Mouse (Mus musculus) hindbrain, embryonic 11.5 days (tissue): Measurements from ENCODE around the gene Rhbdd3. TPM values are rescaled to one million over a fixed set of nuclear protein-coding genes. Genes with fewer than 3 reads are reported as not detected.
A peak's percentile ranks its signal among the peaks of the same experiment; 100 is the strongest.

ENCODE experiments used
- ATAC-seq: fragments of 200-750 bp; cut with Nextera tagmentation; 2 replicates; pipeline ENCODE4 v1.8.0; 2017; ENCODE audit warnings: mild to moderate bottlenecking, moderate TSS enrichment, moderate library complexity; ENCODE audit not compliant: low FRiP score
- DNase-seq: peaks from one replicate; pipeline ENCODE4 v3.0.0-alpha.2; 2015; ENCODE audit warnings: low spot score
- H3K27ac ChIP-seq: fragments of 300-500 bp; sonication (generic); 2 replicates; pipeline ENCODE4 v1.5.1; 2014; ENCODE audit warnings: mild to moderate bottlenecking, low read depth, low read length
- H3K27me3 ChIP-seq: fragments of 300-500 bp; sonication (generic); 2 replicates; pipeline ENCODE4 v1.6.1; 2014; ENCODE audit warnings: mild to moderate bottlenecking, low read length, moderate library complexity, mixed read lengths; ENCODE audit not compliant: control insufficient read depth, insufficient read depth
- H3K36me3 ChIP-seq: fragments of 300-500 bp; sonication (generic); 2 replicates; pipeline ENCODE4 v1.6.1; 2014; ENCODE audit warnings: mild to moderate bottlenecking, low read length, moderate library complexity, mixed read lengths; ENCODE audit not compliant: control insufficient read depth, insufficient read depth
- H3K4me1 ChIP-seq: fragments of 300-500 bp; sonication (generic); replicated peaks from 2 replicates; pipeline ENCODE4 v1.6.1; 2014; ENCODE audit warnings: low read length, mixed read lengths; ENCODE audit not compliant: control insufficient read depth, insufficient read depth
- H3K4me2 ChIP-seq: fragments of 300-500 bp; sonication (generic); replicated peaks from 2 replicates; pipeline ENCODE4 v1.6.1; 2014; ENCODE audit warnings: mild to moderate bottlenecking, low read depth, low read length
- H3K4me3 ChIP-seq: fragments of 300-500 bp; sonication (generic); 2 replicates; pipeline ENCODE4 v1.5.1; 2014; ENCODE audit warnings: low read depth, low read length
- H3K9ac ChIP-seq: fragments of 300-500 bp; sonication (generic); 2 replicates; pipeline ENCODE4 v1.6.1; 2014; ENCODE audit warnings: low read depth, low read length
- H3K9me3 ChIP-seq: fragments of 300-500 bp; sonication (generic); 2 replicates; pipeline ENCODE4 v1.6.1; 2016; ENCODE audit warnings: low read length; ENCODE audit not compliant: control insufficient read depth
- WGBS: fragments of 180-500 bp; shearing (Covaris S2); extraction: QIAGEN DNeasy Blood & Tissue Kit; methylation state at CpG from one replicate; pipeline ENCODE4 v1.1.7; 2014; 5-methylcytosine and 5-hydroxymethylcytosine counted together
- polyA plus RNA-seq: library from polyadenylated mRNA; unstranded; fragments of >200 nt; fragmentation: Nextera tagmentation; extraction: Ambion mirVana; gene quantifications from 2 replicates; pipeline ENCODE4 v1.2.1, GENCODE M21; 2014

The Rhbdd3 gene
- polyA plus RNA-seq, result 17.3 and 18.2 TPM in 2 replicates

DNA sequence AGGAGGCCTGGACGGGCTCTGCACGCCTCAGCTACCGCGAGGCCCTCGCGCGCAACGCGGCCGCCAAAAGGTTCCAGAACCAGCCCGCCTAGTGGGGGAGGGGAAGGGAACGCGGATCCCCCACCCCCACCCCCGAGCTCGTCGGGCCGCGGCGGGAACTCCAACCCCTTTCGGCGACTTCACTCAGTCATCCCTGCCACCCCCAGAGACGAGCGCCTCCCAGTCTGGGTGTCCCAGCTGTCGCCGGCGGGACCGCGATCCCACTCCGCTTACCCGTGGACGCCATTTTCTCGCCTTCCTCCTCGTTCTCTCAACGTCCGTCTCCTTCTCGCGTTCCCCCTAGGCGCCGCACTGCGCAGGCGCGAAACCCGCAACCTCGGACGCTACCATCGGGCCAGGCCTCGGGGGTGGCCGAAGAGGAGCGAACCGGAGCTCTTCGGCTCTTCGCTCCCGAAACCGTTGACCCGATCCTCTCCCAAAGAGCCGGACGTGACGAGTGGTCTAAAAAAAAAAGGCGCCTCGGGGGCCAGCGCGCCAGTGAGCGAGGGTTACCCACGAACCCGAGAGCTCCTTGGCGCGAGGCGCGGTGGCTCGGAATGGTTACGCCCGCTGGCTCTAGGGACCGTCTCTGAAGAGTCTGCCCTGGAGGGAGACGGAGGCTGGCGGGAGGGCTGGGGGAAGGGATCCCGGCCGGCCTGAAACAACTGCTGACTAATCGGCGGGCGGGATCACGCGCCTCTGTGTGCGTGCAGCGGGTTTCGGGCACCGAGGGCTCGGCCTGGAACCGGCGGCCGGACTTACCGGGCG lies at the start of gene Rhbdd3, which contains the start of gene Ewsr1:
Rhbdd3 (plus strand) TSS at position 191 of the 807 bp plus-strand sequence.
Ewsr1 (minus strand) TSS at position 531 of the 807 bp plus-strand sequence.
- peak; percentile 98 for DNase-seq
- WGBS, result under 1% methylated on average over 92 of the region's 92 CpGs
- H3K27me3 ChIP-seq, result no peaks in the 10 kb centered on the region
- H3K9me3 ChIP-seq, result no peaks in the 10 kb centered on the region
- no peaks in the 10 kb centered on the region; the same call in none of the 2 replicates for H3K4me1 ChIP-seq
- peak; percentile 91 for ATAC-seq
- H3K9ac ChIP-seq, result peak within 1 kb of the TSS; percentile 92
- peak within 1 kb of the TSS; percentile 95 for H3K27ac ChIP-seq
- H3K36me3 ChIP-seq, result no peaks in the 10 kb centered on the region
- peak within 1 kb of the TSS; percentile 68 for H3K4me3 ChIP-seq
- peak within 1 kb of the TSS; percentile 80 for H3K4me2 ChIP-seq

DNA sequence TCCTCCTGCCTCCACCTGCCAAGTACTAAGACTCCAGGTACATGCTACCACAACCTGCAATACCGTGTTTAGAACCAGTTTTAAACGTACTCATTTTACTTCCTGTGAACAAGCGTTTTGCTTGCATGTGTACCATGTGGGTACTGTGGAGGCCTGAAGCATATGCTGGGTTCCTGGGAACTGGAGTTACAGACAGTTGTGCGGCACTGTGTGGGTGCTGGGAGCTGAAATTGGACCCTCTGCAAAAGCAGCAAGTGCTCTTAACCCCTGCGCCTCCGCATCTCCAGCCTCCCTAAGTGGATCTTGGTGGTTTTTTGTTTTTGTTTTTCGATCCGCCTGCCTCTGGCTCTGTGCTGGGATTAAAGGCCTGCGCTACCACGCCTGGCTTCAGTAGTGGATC lies 47.1 kb upstream of the Rhbdd3 start:
- no peaks in the 10 kb centered on the region for H3K9me3 ChIP-seq
- H3K27me3 ChIP-seq, result peaks cover 13% of the 10 kb centered on the region
- no peaks in the 10 kb centered on the region for H3K36me3 ChIP-seq
- ATAC-seq, result no peak
- DNase-seq, result no peak
- WGBS, result 77% methylated on average over 10 of the region's 10 CpGs
- peaks cover under 1% of the 10 kb centered on the region; the same call in 1 of the 2 replicates for H3K4me1 ChIP-seq
- no peak overlapping the region for H3K9ac ChIP-seq
- no peak overlapping the region for H3K27ac ChIP-seq
- H3K4me2 ChIP-seq, result no peak overlapping the region
- H3K4me3 ChIP-seq, result no peak overlapping the region

DNA sequence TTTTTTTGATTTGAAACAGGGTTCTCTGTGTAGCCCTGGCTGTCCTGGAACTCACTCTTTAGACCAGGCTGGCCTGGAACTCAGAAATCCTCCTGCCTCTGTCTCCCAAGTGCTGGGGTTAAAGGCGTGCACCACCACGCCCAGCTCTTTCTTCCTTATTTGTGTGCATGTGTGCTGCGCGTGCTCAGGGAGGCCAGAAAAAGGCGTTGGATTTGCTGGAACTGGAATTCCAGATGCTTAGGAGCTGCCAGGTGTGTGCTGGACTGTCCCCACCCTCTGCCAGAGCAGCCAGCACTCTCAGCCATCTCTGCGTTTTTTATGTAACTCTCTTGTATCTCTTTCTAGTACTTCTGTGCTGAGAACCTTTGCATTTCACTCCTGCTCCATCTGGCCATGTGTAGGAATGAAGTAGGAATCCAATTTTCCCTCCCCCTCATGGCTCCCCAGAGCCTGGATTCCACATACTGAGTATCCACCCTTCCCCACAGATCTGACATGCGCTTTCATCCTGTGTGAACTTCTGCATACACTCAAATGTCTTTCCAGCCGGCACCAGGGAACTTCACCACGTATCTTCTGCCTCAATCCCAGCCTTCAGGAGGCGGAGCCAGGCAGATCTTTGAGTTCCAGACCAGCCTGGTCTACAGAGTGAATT lies 46.4 kb upstream of the Rhbdd3 start:
- Histone ChIP-seq H3K4me1 (peaks cover 2% of the 10 kb centered on the region; the same call in 1 of the 2 replicates), H3K9me3 (no peaks in the 10 kb centered on the region), H3K4me2 (no peak overlapping the region), H3K36me3 (no peaks in the 10 kb centered on the region), H3K27ac (no peak overlapping the region), H3K9ac (no peak overlapping the region), H3K27me3 (peaks cover 20% of the 10 kb centered on the region), H3K4me3 (no peak overlapping the region)
- whole genome bisulfite sequencing, result 76% methylated on average over 10 of the region's 10 CpGs
- ATAC-seq (no peak), DNase-seq (no peak)

GRCm38 (mm10) chr11:5054151-5054550 lies 44.6 kb upstream of the Rhbdd3 start:
- Histone ChIP-seq H3K9ac (no peak overlapping the region), H3K27me3 (peaks cover 37% of the 10 kb centered on the region), H3K4me3 (no peak overlapping the region), H3K27ac (no peak overlapping the region), H3K36me3 (no peaks in the 10 kb centered on the region), H3K4me1 (peaks cover 5% of the 10 kb centered on the region), H3K9me3 (no peaks in the 10 kb centered on the region), H3K4me2 (no peak overlapping the region)
- 87% methylated on average over 14 of the region's 14 CpGs for WGBS
- no peak for DNase-seq
- no peak for ATAC-seq

GRCm38 (mm10) chr11:5054874-5055273 lies 43.9 kb upstream of the Rhbdd3 start:
- no peak overlapping the region for H3K4me3 ChIP-seq
- DNase-seq (no peak), ATAC-seq (no peak)
- H3K27me3 ChIP-seq, result peaks cover 44% of the 10 kb centered on the region
- H3K27ac ChIP-seq, result no peak overlapping the region
- H3K9ac ChIP-seq, result no peak overlapping the region
- no peak overlapping the region for H3K4me2 ChIP-seq
- H3K9me3 ChIP-seq, result no peaks in the 10 kb centered on the region
- H3K36me3 ChIP-seq, result no peaks in the 10 kb centered on the region
- peaks cover 6% of the 10 kb centered on the region for H3K4me1 ChIP-seq
- 75% methylated on average over 6 of the region's 6 CpGs for WGBS

DNA sequence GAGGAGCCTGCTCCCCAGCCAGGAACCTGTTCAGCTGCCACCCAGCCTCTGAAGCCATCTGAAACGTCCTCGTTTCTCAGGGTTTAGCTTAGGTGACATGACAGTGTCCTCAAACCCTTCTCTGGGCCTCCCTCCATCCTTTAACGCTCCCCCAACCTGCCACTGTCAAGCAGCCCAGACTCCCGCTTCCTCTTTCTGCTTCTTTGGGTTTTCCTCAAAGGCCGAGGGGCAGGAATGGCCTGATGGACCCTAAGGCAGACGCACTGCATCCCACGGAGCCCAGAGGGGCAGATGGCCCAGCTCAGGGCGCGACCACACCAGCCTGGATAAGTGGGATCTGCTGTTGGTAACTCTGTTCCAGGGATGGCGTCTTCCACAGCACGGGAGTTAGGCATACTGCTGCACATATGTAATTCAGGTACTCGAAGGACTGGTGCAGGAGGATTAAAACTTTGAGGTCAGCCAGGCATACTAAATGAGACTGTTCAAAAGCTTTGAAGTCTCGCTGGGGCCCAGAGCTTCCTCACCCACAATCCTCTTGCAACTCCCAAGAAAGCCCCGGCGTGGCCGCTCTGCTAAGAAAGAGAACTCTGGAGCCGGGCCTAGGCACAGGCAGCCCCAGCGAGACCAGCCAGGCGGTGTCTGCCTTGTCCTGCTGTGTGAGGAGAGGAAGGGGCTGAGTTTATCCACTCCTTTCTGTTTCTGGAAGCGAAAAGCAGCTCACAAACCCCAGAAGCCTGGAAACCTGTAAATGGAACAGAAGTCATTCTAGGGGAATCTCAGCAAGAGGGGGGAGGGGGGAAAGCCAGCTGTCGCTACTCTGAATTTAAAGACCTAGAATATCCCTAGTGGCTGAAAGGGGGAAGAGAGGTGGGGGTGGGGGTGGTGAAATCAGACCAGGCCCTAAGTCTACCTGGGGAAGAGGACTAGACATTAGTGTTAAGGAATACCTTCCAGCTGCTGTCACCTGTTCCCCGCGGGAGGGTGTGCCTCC lies 42.5 kb upstream of the Rhbdd3 start:
- no peaks in the 10 kb centered on the region for H3K9me3 ChIP-seq
- WGBS, result 27% methylated on average over 23 of the region's 23 CpGs
- no peaks in the 10 kb centered on the region for H3K36me3 ChIP-seq
- H3K27ac ChIP-seq, result no peak overlapping the region; the same call in 1 of the 2 replicates
- H3K4me3 ChIP-seq, result no peak overlapping the region
- H3K9ac ChIP-seq, result 0 out of 2 replicates have a peak overlapping the region, but pooled peaks have one; percentile 17
- H3K4me1 ChIP-seq, result peaks cover 12% of the 10 kb centered on the region
- peaks cover 58% of the 10 kb centered on the region for H3K27me3 ChIP-seq
- DNase-seq, result peak; percentile 48
- no peak overlapping the region for H3K4me2 ChIP-seq
- no peak for ATAC-seq

DNA sequence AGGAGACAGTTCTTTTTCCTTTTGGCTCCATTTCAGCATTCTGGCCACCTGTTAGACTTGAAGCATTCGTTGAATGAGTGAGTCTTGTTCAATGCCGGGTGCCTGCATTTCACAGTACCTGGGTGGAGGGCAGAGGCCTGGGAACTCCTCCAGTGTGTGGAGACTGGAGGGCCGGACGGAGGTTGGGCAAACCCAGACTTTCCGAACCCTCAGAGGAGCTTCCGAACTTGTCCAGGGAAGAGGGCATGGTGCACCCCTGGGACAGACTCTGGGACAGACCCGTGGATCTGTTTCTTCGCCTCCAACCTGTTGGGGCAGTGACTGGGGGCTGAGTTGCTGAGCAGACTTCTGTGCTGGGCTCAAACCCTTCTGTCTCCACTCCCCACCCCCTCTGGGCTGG lies 41.7 kb upstream of the Rhbdd3 start:
- H3K4me2 ChIP-seq, result no peak overlapping the region
- ATAC-seq (no peak), DNase-seq (no peak)
- H3K27ac ChIP-seq, result no peak overlapping the region
- peaks cover 64% of the 10 kb centered on the region for H3K27me3 ChIP-seq
- peaks cover 19% of the 10 kb centered on the region for H3K4me1 ChIP-seq
- H3K9ac ChIP-seq, result no peak overlapping the region
- H3K36me3 ChIP-seq, result no peaks in the 10 kb centered on the region
- H3K9me3 ChIP-seq, result no peaks in the 10 kb centered on the region
- no peak overlapping the region for H3K4me3 ChIP-seq
- WGBS, result 50% methylated on average over 8 of the region's 8 CpGs

- no peak for DNase-seq
- Histone ChIP-seq H3K27ac (no peak overlapping the region), H3K4me2 (peak overlapping the region; percentile 87), H3K4me3 (peak overlapping the region; percentile 45), H3K9ac (peak overlapping the region; percentile 48; the same call in 1 of the 2 replicates), H3K27me3 (peaks cover 68% of the 10 kb centered on the region), H3K36me3 (no peaks in the 10 kb centered on the region), H3K9me3 (no peaks in the 10 kb centered on the region), H3K4me1 (peaks cover 23% of the 10 kb centered on the region)
- ATAC-seq, result no peak
- 14% methylated on average over 8 of the region's 8 CpGs for WGBS
These were observed 41.2 kb upstream of the Rhbdd3 start for GRCm38 (mm10) chr11:5057541-5057855.
